Mouse (Mus musculus) intestine, postnatal 0 days (tissue): ENCODE data around the gene Fam205c. TPM values are rescaled to one million over a fixed set of nuclear protein-coding genes. Genes with fewer than 3 reads are reported as not detected.
A peak's percentile ranks its signal among the peaks of the same experiment; 100 is the strongest.

ENCODE experiments used
- ATAC-seq: fragments of 200-750 bp; cut with Nextera tagmentation; 2 replicates; pipeline ENCODE4 v1.8.0; 2017; ENCODE audit warnings: mild to moderate bottlenecking, moderate TSS enrichment, moderate library complexity
- H3K27ac ChIP-seq: fragments of 300-500 bp; sonication (generic); 2 replicates; pipeline ENCODE4 v1.5.1; 2014; ENCODE audit warnings: mild to moderate bottlenecking, low read depth, low read length, moderate library complexity
- H3K27me3 ChIP-seq: fragments of 300-500 bp; sonication (generic); replicated peaks from 2 replicates; pipeline ENCODE4 v1.6.1; 2014; ENCODE audit warnings: low read length, mixed read lengths; ENCODE audit not compliant: control insufficient read depth, insufficient read depth
- H3K36me3 ChIP-seq: fragments of 300-500 bp; sonication (generic); 2 replicates; pipeline ENCODE4 v1.6.1; 2014; ENCODE audit warnings: mild to moderate bottlenecking, moderate library complexity; ENCODE audit not compliant: control insufficient read depth, insufficient read depth
- H3K4me1 ChIP-seq: fragments of 300-500 bp; sonication (generic); replicated peaks from 2 replicates; pipeline ENCODE4 v1.6.1; 2014; ENCODE audit warnings: antibody characterized with exemption, low read length, mixed read lengths; ENCODE audit not compliant: control insufficient read depth, insufficient read depth
- H3K4me2 ChIP-seq: fragments of 300-500 bp; sonication (generic); replicated peaks from 2 replicates; pipeline ENCODE4 v1.6.1; 2014; ENCODE audit warnings: low read depth, mild to moderate bottlenecking, moderate library complexity
- H3K4me3 ChIP-seq: fragments of 300-500 bp; sonication (generic); 2 replicates; pipeline ENCODE4 v1.5.1; 2014; ENCODE audit warnings: low read depth, low read length
- H3K9ac ChIP-seq: fragments of 300-500 bp; sonication (generic); 2 replicates; pipeline ENCODE4 v1.6.1; 2014; ENCODE audit warnings: mild to moderate bottlenecking, low read depth, low read length
- H3K9me3 ChIP-seq: fragments of 300-500 bp; sonication (generic); 2 replicates; pipeline ENCODE4 v1.6.1; 2016; ENCODE audit warnings: mixed run types; ENCODE audit not compliant: control insufficient read depth
- CTCF ChIP-seq: sonication (generic); IDR thresholded peaks from 2 replicates; pipeline ENCODE4 v1.5.1; 2016; ENCODE audit warnings: low read depth, mild to moderate bottlenecking, control low read depth, antibody characterized with exemption, moderate library complexity
- WGBS: fragments of 180-500 bp; shearing (Covaris S2); extraction: QIAGEN DNeasy Blood & Tissue Kit; methylation state at CpG from one replicate; pipeline ENCODE4 v1.1.7; 2014; 5-methylcytosine and 5-hydroxymethylcytosine counted together
- polyA plus RNA-seq: library from polyadenylated mRNA; unstranded; fragments of >200 nt; fragmentation: Nextera tagmentation; extraction: Ambion mirVana; gene quantifications from 2 replicates; pipeline ENCODE4 v1.2.1, GENCODE M21; 2015

Fam205c gene
- polyA plus RNA-seq, 1 experiment from 2014 or later, result 0.16 TPM

DNA sequence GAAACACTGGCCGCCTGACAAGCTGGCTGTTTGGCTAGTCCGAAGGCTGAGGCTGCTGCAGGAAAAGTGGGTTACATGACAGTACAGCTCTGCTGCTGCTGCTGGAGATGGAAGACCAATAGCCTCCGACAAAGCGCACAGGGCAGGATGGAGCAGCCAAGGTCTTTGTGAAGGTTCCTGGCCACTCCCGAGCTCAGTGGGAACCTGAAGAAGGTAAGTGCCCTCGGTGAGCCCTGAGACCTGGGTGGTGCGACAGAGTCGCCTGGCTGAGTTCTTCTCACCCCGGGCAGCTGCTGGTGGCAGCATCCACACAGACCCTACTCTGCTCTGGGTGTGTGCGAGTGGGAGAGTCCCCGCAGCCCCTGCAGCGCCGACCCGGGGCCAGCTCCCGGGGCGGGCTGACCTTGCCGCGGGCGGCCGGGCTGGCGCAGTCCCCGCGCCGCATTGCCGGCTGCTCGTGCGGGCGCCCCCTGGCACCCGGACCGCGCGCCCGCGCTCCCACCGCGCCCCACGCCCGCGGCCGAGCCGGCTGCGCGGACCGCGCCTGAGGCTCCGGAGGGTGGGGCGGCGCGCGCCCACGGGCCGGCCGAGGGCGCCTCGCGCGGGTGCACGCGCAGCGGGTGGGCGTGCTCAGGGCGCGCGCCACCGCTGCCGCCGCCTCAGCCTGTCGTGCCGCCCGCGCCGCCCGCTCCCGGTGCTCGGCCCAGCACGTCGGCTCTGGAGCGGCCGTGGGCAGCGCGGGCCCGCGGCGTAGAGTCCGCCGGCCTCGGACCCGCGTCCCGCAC is 42.8 kb upstream of the Fam205c start, which contains the start of gene Phf24:
Gene Phf24, plus strand, starts transcription at position 44 of the 785 bp plus-strand sequence.
- under 1% methylated on average over 61 of the region's 90 CpGs for WGBS
- TF ChIP-seq CTCF, result no peak
- H3K4me2 ChIP-seq, result peak within 1 kb of the TSS; percentile 96
- H3K9ac ChIP-seq, result peak within 1 kb of the TSS; percentile 45
- H3K36me3 ChIP-seq, result no peaks in the 10 kb centered on the region
- H3K4me3 ChIP-seq, result peak within 1 kb of the TSS; percentile 60
- H3K27me3 ChIP-seq, result peaks cover 46% of the 10 kb centered on the region
- ATAC-seq, result peak; percentile 47
- H3K27ac ChIP-seq, result no peak within 1 kb of the TSS
- no peaks in the 10 kb centered on the region for H3K9me3 ChIP-seq
- H3K4me1 ChIP-seq, result 0 out of 2 replicates have a peak, but pooled peaks cover 4% of the 10 kb centered on the region

DNA sequence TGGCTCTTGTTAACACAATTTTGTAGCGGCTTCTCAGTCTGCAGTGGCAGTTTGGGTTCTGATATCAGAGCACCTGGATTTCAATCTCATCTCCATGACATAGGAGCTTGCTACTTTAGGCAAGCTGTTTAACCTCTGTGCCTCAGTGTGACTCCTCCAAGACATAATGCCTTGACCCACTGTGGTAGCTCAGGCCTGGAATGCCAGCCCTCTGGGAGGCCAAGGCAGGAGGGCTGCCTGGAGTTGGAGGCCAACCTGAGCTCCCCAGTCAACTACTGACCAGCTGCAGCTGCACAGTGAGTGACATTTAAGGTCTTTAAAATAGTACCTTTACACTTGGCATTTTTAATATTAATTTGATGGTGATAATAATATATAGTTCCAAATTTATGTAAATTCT is 41.9 kb upstream of the Fam205c start:
- H3K4me2 ChIP-seq, result 0 out of 2 replicates have a peak overlapping the region, but pooled peaks have one; percentile 96
- H3K36me3 ChIP-seq, result no peaks in the 10 kb centered on the region
- peaks cover 46% of the 10 kb centered on the region for H3K27me3 ChIP-seq
- WGBS, result 97% methylated on average over 1 of the region's 1 CpGs
- H3K9me3 ChIP-seq, result no peaks in the 10 kb centered on the region
- no peak for ATAC-seq
- no peak overlapping the region for H3K9ac ChIP-seq
- H3K4me1 ChIP-seq, result 0 out of 2 replicates have a peak, but pooled peaks cover 4% of the 10 kb centered on the region
- no peak for TF ChIP-seq CTCF
- no peak overlapping the region for H3K4me3 ChIP-seq
- no peak overlapping the region for H3K27ac ChIP-seq

GRCm38 (mm10) chr4:42915311-42915710 is 41.3 kb upstream of the Fam205c start:
- no peak overlapping the region for H3K4me3 ChIP-seq
- peaks cover 48% of the 10 kb centered on the region for H3K27me3 ChIP-seq
- no peaks in the 10 kb centered on the region for H3K9me3 ChIP-seq
- no peak for ATAC-seq
- no peak overlapping the region for H3K9ac ChIP-seq
- no peak for TF ChIP-seq CTCF
- 0 out of 2 replicates have a peak, but pooled peaks cover 4% of the 10 kb centered on the region for H3K4me1 ChIP-seq
- H3K4me2 ChIP-seq, result no peak overlapping the region
- no peak overlapping the region for H3K27ac ChIP-seq
- WGBS, result 82% methylated on average over 12 of the region's 12 CpGs
- H3K36me3 ChIP-seq, result no peaks in the 10 kb centered on the region

DNA sequence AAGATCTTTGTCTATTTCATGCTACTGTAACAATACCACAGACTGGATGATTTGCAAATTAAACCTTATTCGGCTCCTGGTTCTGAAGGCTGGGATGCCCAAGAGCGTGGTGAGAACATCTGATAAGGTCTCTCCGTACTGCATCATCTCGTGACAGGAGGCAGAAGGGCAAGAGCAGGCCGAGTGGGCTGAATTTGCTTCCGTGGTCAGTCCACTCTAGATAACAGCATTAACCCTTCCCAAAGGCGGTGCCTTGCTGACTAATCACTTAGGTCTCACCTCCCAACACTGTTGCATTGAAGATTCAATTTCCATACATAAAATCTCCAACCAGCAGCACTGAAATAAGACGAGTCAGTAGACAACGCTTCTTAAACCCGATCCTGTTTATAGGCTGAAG is 39.4 kb upstream of the Fam205c start:
- Histone ChIP-seq H3K9me3 (no peaks in the 10 kb centered on the region), H3K4me3 (no peak overlapping the region), H3K27ac (no peak overlapping the region), H3K4me1 (0 out of 2 replicates have a peak, but pooled peaks cover 4% of the 10 kb centered on the region), H3K36me3 (no peaks in the 10 kb centered on the region), H3K9ac (no peak overlapping the region), H3K4me2 (no peak overlapping the region), H3K27me3 (peaks cover 44% of the 10 kb centered on the region)
- WGBS, result 32% methylated on average over 10 of the region's 10 CpGs
- TF ChIP-seq CTCF, result no peak
- no peak for ATAC-seq

GRCm38 (mm10) chr4:42904966-42905365 is 30.9 kb upstream of the Fam205c start:
- Histone ChIP-seq H3K27ac (no peak overlapping the region), H3K4me3 (no peak overlapping the region), H3K9me3 (no peaks in the 10 kb centered on the region), H3K4me2 (no peak overlapping the region), H3K36me3 (no peaks in the 10 kb centered on the region), H3K9ac (no peak overlapping the region), H3K4me1 (no peaks in the 10 kb centered on the region), H3K27me3 (0 out of 2 replicates have a peak, but pooled peaks cover 3% of the 10 kb centered on the region)
- 81% methylated on average over 6 of the region's 6 CpGs for WGBS
- no peak for ATAC-seq
- TF ChIP-seq CTCF, result no peak

DNA sequence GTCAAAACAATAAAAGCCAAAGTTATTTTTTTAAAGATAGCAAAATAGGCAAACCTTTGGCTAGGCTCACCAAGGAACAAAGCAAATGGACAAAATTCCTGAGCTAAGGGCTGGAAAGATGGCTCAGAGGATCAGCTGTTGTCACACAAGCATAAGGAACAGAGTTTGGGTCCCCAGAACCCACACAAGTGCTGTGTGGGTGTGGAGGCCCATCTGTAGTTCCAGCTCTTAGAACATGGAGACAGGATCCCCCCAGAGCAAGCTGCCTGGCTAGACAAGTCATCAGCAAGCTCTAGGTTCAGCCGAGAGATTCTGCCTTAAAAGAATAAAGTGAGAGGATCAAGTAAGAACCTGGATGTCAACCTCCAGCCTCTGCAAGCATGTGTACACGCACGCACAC is 30.5 kb upstream of the Fam205c start:
- H3K9me3 ChIP-seq, result no peaks in the 10 kb centered on the region
- no peaks in the 10 kb centered on the region for H3K4me1 ChIP-seq
- H3K27ac ChIP-seq, result no peak overlapping the region
- H3K36me3 ChIP-seq, result no peaks in the 10 kb centered on the region
- H3K4me3 ChIP-seq, result no peak overlapping the region
- no peak overlapping the region for H3K4me2 ChIP-seq
- no peak overlapping the region for H3K9ac ChIP-seq
- ATAC-seq, result no peak
- 91% methylated on average over 3 of the region's 3 CpGs for WGBS
- TF ChIP-seq CTCF, result no peak
- 0 out of 2 replicates have a peak, but pooled peaks cover 3% of the 10 kb centered on the region for H3K27me3 ChIP-seq
